Mouse (Mus musculus) limb, embryonic 14.5 days (tissue): Measurements from ENCODE around the gene Lmln. TPM values are rescaled to one million over a fixed set of nuclear protein-coding genes. Genes with fewer than 3 reads are reported as not detected.

Experiments used
- ATAC-seq: fragments of 200-750 bp; cut with Nextera tagmentation; 2 replicates; pipeline ENCODE4 v1.8.0; 2017; ENCODE audit warnings: low read depth, moderate number of reproducible peaks, moderate TSS enrichment; ENCODE audit not compliant: low FRiP score
- DNase-seq: peaks from one replicate; pipeline ENCODE4 v3.0.0-alpha.2; 2015; ENCODE audit warnings: low spot score
- H3K27ac ChIP-seq: fragments of 300-500 bp; sonication (generic); replicated peaks from 2 replicates; pipeline ENCODE4 v1.5.1; 2014; ENCODE audit warnings: low read depth, mild to moderate bottlenecking, low read length, moderate library complexity, mixed read lengths
- H3K27me3 ChIP-seq: fragments of 300-500 bp; sonication (generic); 2 replicates; pipeline ENCODE4 v1.6.1; 2014; ENCODE audit warnings: low read length, mixed read lengths; ENCODE audit not compliant: control insufficient read depth, insufficient read depth
- H3K36me3 ChIP-seq: fragments of 300-500 bp; sonication (generic); 2 replicates; pipeline ENCODE4 v1.6.1; 2014; ENCODE audit warnings: mild to moderate bottlenecking, low read length, moderate library complexity, mixed read lengths; ENCODE audit not compliant: control insufficient read depth, insufficient read depth
- H3K4me1 ChIP-seq: fragments of 300-500 bp; sonication (generic); 2 replicates; pipeline ENCODE4 v1.6.1; 2014; ENCODE audit warnings: antibody characterized with exemption, low read length, mixed read lengths; ENCODE audit not compliant: control insufficient read depth, insufficient read depth
- H3K4me2 ChIP-seq: fragments of 300-500 bp; sonication (generic); replicated peaks from 2 replicates; pipeline ENCODE4 v1.6.1; 2014; ENCODE audit warnings: low read depth, mild to moderate bottlenecking, low read length, moderate library complexity; ENCODE audit not compliant: severe bottlenecking
- H3K4me3 ChIP-seq: fragments of 300-500 bp; sonication (generic); replicated peaks from 2 replicates; pipeline ENCODE4 v1.5.1; 2014; ENCODE audit warnings: low read length
- H3K9ac ChIP-seq: fragments of 300-500 bp; sonication (generic); 2 replicates; pipeline ENCODE4 v1.6.1; 2014; ENCODE audit warnings: mild to moderate bottlenecking, low read depth, low read length, moderate library complexity; ENCODE audit not compliant: severe bottlenecking
- H3K9me3 ChIP-seq: fragments of 300-500 bp; sonication (generic); 2 replicates; pipeline ENCODE4 v1.6.1; 2016; ENCODE audit warnings: low read length; ENCODE audit not compliant: control insufficient read depth
- POLR2A ChIP-seq: fragments of 200-500 bp; IDR thresholded peaks from 2 replicates; pipeline ENCODE4 v1.8.0; 2012; ENCODE audit warnings: inconsistent platforms, mild to moderate bottlenecking, moderate library complexity, borderline replicate concordance; ENCODE audit not compliant: insufficient read depth, insufficient read length; ENCODE audit errors: extremely low read depth
- WGBS: fragments of 180-500 bp; shearing (Covaris S2); extraction: QIAGEN DNeasy Blood & Tissue Kit; methylation state at CpG from one replicate; pipeline ENCODE4 v1.1.7; 2014; 5-methylcytosine and 5-hydroxymethylcytosine counted together
- polyA plus RNA-seq, 2 experiments: library from polyadenylated mRNA; depleted of rRNA in 1 of 2; stranded (reverse) in 1 of 2; unstranded in 1 of 2; fragments of >200 nt; fragmentation: Nextera tagmentation in 1 of 2; extraction: Ambion mirVana in 1 of 2; gene quantifications; 2 replicates each; pipeline versions ENCODE4 v1.2.1 to v1.2.3; 2012 to 2014

Lmln gene
- polyA plus RNA-seq (2012; rRNA removed), result 3.5 and 3.6 TPM in 2 replicates
- 1.7 and 1.9 TPM in 2 replicates for polyA plus RNA-seq (2014; fragmentation: Nextera tagmentation; extraction: Ambion mirVana)

DNA sequence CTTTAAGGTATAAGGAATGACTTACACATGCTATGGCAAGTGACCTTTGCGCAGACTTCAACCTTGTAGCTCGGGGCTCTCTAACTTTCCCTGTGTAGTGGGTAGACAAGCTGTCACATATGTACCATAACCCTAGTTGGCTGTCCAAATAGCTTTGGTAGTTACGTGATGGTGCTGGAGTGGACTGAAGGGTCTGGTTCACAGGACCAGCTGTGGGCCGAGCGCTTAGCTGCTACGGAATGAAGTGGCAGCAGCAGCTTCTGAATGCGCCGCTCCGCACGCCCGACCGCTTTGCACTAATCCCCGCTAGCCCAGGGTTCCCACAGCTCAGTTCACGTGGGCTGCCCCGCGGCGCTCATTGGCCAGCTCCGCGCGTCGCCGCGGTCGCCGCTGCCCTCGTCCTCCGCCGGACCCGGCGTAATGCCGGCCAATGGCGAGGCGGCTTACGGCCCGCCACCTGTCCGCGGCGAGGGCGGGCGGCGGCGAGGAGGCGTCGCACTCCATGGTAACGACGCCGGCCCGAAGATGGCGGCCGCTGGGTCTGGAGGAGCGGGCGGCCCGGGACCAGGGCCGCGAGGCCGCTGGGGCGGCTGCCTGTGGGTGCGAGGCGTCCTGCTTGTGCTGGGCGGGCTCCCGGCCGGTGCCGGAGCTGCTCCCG is at the start of gene Lmln:
Gene Lmln (plus strand): TSS at position 498 of the 658 bp plus-strand sequence.
- no peak for TF ChIP-seq POLR2A
- Histone ChIP-seq H3K27ac (peak within 1 kb of the TSS; percentile 52), H3K4me1 (peaks cover 15% of the 10 kb centered on the region; the same call in 1 of the 2 replicates), H3K9ac (peak within 1 kb of the TSS; percentile 66), H3K27me3 (no peaks in the 10 kb centered on the region), H3K4me3 (peak within 1 kb of the TSS; percentile 82), H3K36me3 (peaks cover 34% of the 10 kb centered on the region), H3K4me2 (peak within 1 kb of the TSS; percentile 80), H3K9me3 (no peaks in the 10 kb centered on the region)
- WGBS, result 2% methylated on average over 33 of the region's 64 CpGs
- ATAC-seq, result peak; percentile 95
- DNase-seq, result peak; percentile 91

DNA sequence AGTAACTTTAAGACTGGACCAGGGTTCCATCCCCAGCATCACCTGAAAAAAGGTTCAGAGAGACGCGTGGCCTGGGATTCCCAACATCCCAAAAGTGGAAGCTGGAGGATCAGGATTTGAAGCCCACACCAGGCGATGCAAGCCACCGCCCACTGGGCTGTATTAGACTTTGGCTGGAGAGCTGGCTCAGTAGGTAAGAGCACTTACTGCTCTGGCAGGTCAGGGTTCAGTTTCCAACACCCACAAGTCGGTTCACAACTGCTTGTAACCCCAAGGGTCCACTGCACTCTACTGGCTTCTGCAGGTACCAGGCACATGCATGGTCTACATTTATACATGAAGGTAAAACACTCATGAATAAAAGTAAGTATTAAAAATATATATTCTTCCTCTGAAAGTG is 48.5 kb upstream of the Lmln start:
- Histone ChIP-seq H3K9ac (no peak overlapping the region), H3K4me2 (no peak overlapping the region), H3K36me3 (peaks cover 59% of the 10 kb centered on the region), H3K27me3 (no peaks in the 10 kb centered on the region), H3K4me3 (no peak overlapping the region), H3K27ac (no peak overlapping the region), H3K4me1 (no peaks in the 10 kb centered on the region), H3K9me3 (no peaks in the 10 kb centered on the region)
- DNase-seq (no peak), ATAC-seq (no peak)
- 92% methylated on average over 5 of the region's 5 CpGs for WGBS
- TF ChIP-seq POLR2A, result no peak

DNA sequence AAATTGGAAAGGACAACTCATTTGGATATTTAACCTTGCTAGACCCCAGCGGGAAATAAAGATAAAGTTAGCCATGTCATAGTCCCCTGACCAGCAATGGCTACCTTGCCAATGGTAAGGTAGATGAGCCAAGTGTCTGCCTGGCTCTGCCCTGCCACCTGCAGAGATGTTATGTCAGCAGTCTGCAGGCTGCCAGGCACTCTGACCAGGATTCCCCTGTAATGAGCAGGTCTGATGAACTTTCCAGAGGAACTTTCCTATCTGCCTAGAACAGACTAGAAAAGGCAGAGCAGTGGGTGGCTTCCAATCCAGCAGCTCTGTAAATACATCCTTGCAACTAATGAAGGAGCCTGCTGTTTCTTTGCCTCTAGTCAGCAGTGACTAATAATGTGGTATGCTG is 47.4 kb upstream of the Lmln start:
- Histone ChIP-seq H3K4me1 (no peaks in the 10 kb centered on the region), H3K4me2 (no peak overlapping the region), H3K9ac (no peak overlapping the region), H3K27me3 (no peaks in the 10 kb centered on the region), H3K27ac (no peak overlapping the region), H3K36me3 (peaks cover 48% of the 10 kb centered on the region), H3K4me3 (no peak overlapping the region), H3K9me3 (no peaks in the 10 kb centered on the region)
- no peak for TF ChIP-seq POLR2A
- 92% methylated on average over 1 of the region's 1 CpGs for WGBS
- no peak for ATAC-seq
- DNase-seq, result no peak

DNA sequence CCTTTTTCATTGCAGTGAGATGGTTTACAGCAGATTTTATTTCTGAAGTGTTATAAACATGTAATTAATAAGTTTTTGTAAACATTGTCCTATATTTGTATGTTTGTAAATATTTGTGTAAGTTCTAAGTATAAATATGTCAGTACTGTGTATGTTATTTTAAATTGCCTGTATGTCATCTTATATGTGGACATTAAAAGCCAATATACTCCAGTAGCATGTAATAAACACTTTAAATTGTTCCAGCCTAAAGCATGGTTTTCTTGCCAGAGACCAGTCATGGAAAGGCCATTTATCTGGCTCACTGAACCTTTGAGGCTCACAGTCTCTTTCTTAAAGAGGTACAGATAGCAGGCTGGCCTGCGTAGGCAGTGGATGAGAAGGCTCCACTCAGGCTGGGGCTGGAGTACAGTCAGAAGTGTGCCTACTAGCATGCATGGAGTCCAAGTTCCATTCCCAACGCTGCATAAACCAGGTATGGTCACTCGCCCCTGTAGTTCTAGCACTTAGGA is 46.9 kb upstream of the Lmln start:
- no peak for TF ChIP-seq POLR2A
- peaks cover 43% of the 10 kb centered on the region for H3K36me3 ChIP-seq
- DNase-seq (no peak), ATAC-seq (no peak)
- no peak overlapping the region for H3K9ac ChIP-seq
- H3K9me3 ChIP-seq, result no peaks in the 10 kb centered on the region
- H3K27me3 ChIP-seq, result no peaks in the 10 kb centered on the region
- no peak overlapping the region for H3K4me2 ChIP-seq
- no peak overlapping the region for H3K4me3 ChIP-seq
- no peak overlapping the region for H3K27ac ChIP-seq
- WGBS, result 97% methylated on average over 3 of the region's 3 CpGs
- H3K4me1 ChIP-seq, result no peaks in the 10 kb centered on the region

DNA sequence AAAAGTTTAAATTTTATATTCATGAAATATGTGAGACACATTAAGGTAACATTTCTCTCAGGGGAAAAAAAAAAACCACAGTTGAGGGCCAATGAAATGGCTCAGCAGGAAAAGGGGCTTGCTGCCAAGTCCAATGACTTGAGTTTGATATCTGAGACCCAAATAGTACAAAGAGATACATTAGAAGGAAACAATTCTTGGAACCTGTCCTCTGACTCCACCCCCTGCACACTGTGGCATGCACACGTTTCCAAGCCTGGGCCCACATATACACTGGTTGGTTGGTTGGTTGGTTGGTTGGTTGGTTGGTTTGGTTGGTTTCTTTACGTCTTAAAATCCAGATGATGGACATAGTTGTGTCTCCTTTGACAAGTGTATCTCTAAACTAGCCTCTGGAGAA is 46.3 kb upstream of the Lmln start:
- no peak overlapping the region for H3K9ac ChIP-seq
- no peaks in the 10 kb centered on the region for H3K27me3 ChIP-seq
- no peak for DNase-seq
- TF ChIP-seq POLR2A, result no peak
- H3K4me3 ChIP-seq, result no peak overlapping the region
- no peaks in the 10 kb centered on the region for H3K4me1 ChIP-seq
- no peak overlapping the region for H3K27ac ChIP-seq
- no peak overlapping the region for H3K4me2 ChIP-seq
- ATAC-seq, result no peak
- H3K36me3 ChIP-seq, result peaks cover 37% of the 10 kb centered on the region
- H3K9me3 ChIP-seq, result no peaks in the 10 kb centered on the region
- WGBS, result 78% methylated on average over 2 of the region's 2 CpGs
